Mouse (Mus musculus): ENCODE data around the gene Zfp207. TPM values are rescaled to one million over a fixed set of nuclear protein-coding genes. Genes with fewer than 3 reads are reported as not detected.
A peak's percentile ranks its signal among the peaks of the same experiment; 100 is the strongest.

Gene Zfp207
- polyA plus RNA-seq (2011; ENCODE audit: insufficient read depth, insufficient read length, low read depth, missing spikeins): 344 and 357 TPM in 2 replicates

GRCm38 (mm10) chr11:80383019-80383625 is at the start of gene Zfp207:
TSS of gene Zfp207 (plus strand) at chr11:80383279.
- TF ChIP-seq EP300 (IDR thresholded peaks at IDR 0.05; ENCODE audit: insufficient read depth, low read depth, low read length): peak; percentile 48; the same call in 1 of the 2 replicates
- TF ChIP-seq POLR2A (IDR thresholded peaks at IDR 0.05; ENCODE audit: insufficient read depth, low read length): peak; percentile 91
- TF ChIP-seq CTCF (IDR thresholded peaks at IDR 0.05; ENCODE audit: low read depth, low read length): no peak
- Histone ChIP-seq H3K27ac (ENCODE audit: insufficient read depth, low read length) (peak within 1 kb of the TSS; percentile 46), H3K27me3 (ENCODE audit: control insufficient read depth, insufficient read depth, low read length, poor library complexity, severe bottlenecking) (no peaks in the 10 kb centered on the region), H3K4me1 (ENCODE audit: control insufficient read depth, insufficient read depth, low read length) (peaks cover 2% of the 10 kb centered on the region), H3K9me3 (replicated peaks; ENCODE audit: control insufficient read depth, insufficient read depth, low read length, poor library complexity, severe bottlenecking) (no peaks in the 10 kb centered on the region), H3K36me3 (ENCODE audit: control insufficient read depth, insufficient read depth, low read length, poor library complexity, severe bottlenecking) (peaks cover 36% of the 10 kb centered on the region), H3K4me3 (ENCODE audit: low read depth, low read length) (peak within 1 kb of the TSS; percentile 95), H3K9ac (ENCODE audit: low read depth, poor library complexity, severe bottlenecking) (peak within 1 kb of the TSS; percentile 97)

GRCm38 (mm10) chr11:80335609-80336350 is 47.3 kb upstream of the Zfp207 start:
- no peak overlapping the region for H3K9ac ChIP-seq (ENCODE audit: low read depth, poor library complexity, severe bottlenecking)
- H3K27me3 ChIP-seq (ENCODE audit: control insufficient read depth, insufficient read depth, low read length, poor library complexity, severe bottlenecking): no peaks in the 10 kb centered on the region
- H3K36me3 ChIP-seq (ENCODE audit: control insufficient read depth, insufficient read depth, low read length, poor library complexity, severe bottlenecking): no peaks in the 10 kb centered on the region
- no peak overlapping the region for H3K27ac ChIP-seq (ENCODE audit: insufficient read depth, low read length)
- TF ChIP-seq POLR2A (IDR thresholded peaks at IDR 0.05; ENCODE audit: insufficient read depth, low read length) (no peak), EP300 (IDR thresholded peaks at IDR 0.05; ENCODE audit: insufficient read depth, low read depth, low read length) (peak; percentile 86)
- H3K9me3 ChIP-seq (replicated peaks; ENCODE audit: control insufficient read depth, insufficient read depth, low read length, poor library complexity, severe bottlenecking): no peaks in the 10 kb centered on the region
- no peak overlapping the region for H3K4me3 ChIP-seq (ENCODE audit: low read depth, low read length)
- no peaks in the 10 kb centered on the region for H3K4me1 ChIP-seq (ENCODE audit: control insufficient read depth, insufficient read depth, low read length)

- Histone ChIP-seq H3K27me3 (ENCODE audit: control insufficient read depth, insufficient read depth, low read length, poor library complexity, severe bottlenecking) (no peaks in the 10 kb centered on the region), H3K9ac (ENCODE audit: low read depth, poor library complexity, severe bottlenecking) (no peak overlapping the region), H3K9me3 (replicated peaks; ENCODE audit: control insufficient read depth, insufficient read depth, low read length, poor library complexity, severe bottlenecking) (no peaks in the 10 kb centered on the region), H3K4me3 (ENCODE audit: low read depth, low read length) (no peak overlapping the region), H3K36me3 (ENCODE audit: control insufficient read depth, insufficient read depth, low read length, poor library complexity, severe bottlenecking) (no peaks in the 10 kb centered on the region), H3K27ac (ENCODE audit: insufficient read depth, low read length) (no peak overlapping the region), H3K4me1 (ENCODE audit: control insufficient read depth, insufficient read depth, low read length) (no peaks in the 10 kb centered on the region)
- no peak for TF ChIP-seq EP300 (IDR thresholded peaks at IDR 0.05; ENCODE audit: insufficient read depth, low read depth, low read length)
- TF ChIP-seq POLR2A (IDR thresholded peaks at IDR 0.05; ENCODE audit: insufficient read depth, low read length): no peak
- no peak for TF ChIP-seq CTCF (IDR thresholded peaks at IDR 0.05; ENCODE audit: low read depth, low read length)
These were observed 46.7 kb upstream of the Zfp207 start for GRCm38 (mm10) chr11:80336351-80336730.

- peaks cover 2% of the 10 kb centered on the region; the same call in 1 of the 2 replicates for H3K27me3 ChIP-seq (ENCODE audit: control insufficient read depth, insufficient read depth, low read length, poor library complexity, severe bottlenecking)
- no peaks in the 10 kb centered on the region for H3K9me3 ChIP-seq (replicated peaks; ENCODE audit: control insufficient read depth, insufficient read depth, low read length, poor library complexity, severe bottlenecking)
- H3K9ac ChIP-seq (ENCODE audit: low read depth, poor library complexity, severe bottlenecking): no peak overlapping the region
- H3K4me3 ChIP-seq (ENCODE audit: low read depth, low read length): no peak overlapping the region
- H3K4me1 ChIP-seq (ENCODE audit: control insufficient read depth, insufficient read depth, low read length): no peaks in the 10 kb centered on the region
- no peaks in the 10 kb centered on the region for H3K36me3 ChIP-seq (ENCODE audit: control insufficient read depth, insufficient read depth, low read length, poor library complexity, severe bottlenecking)
- no peak overlapping the region for H3K27ac ChIP-seq (ENCODE audit: insufficient read depth, low read length)
- TF ChIP-seq CTCF (IDR thresholded peaks at IDR 0.05; ENCODE audit: low read depth, low read length): no peak
These were observed 40.6 kb upstream of the Zfp207 start for GRCm38 (mm10) chr11:80342482-80342881.

- H3K9ac ChIP-seq (ENCODE audit: low read depth, poor library complexity, severe bottlenecking): no peak overlapping the region
- H3K27ac ChIP-seq (ENCODE audit: insufficient read depth, low read length): no peak overlapping the region
- no peaks in the 10 kb centered on the region for H3K36me3 ChIP-seq (ENCODE audit: control insufficient read depth, insufficient read depth, low read length, poor library complexity, severe bottlenecking)
- TF ChIP-seq CTCF (IDR thresholded peaks at IDR 0.05; ENCODE audit: low read depth, low read length): peak; percentile 89
- no peak for TF ChIP-seq EP300 (IDR thresholded peaks at IDR 0.05; ENCODE audit: insufficient read depth, low read depth, low read length)
- no peaks in the 10 kb centered on the region for H3K9me3 ChIP-seq (replicated peaks; ENCODE audit: control insufficient read depth, insufficient read depth, low read length, poor library complexity, severe bottlenecking)
- H3K4me3 ChIP-seq (ENCODE audit: low read depth, low read length): no peak overlapping the region
- H3K27me3 ChIP-seq (ENCODE audit: control insufficient read depth, insufficient read depth, low read length, poor library complexity, severe bottlenecking): no peaks in the 10 kb centered on the region
- H3K4me1 ChIP-seq (ENCODE audit: control insufficient read depth, insufficient read depth, low read length): no peaks in the 10 kb centered on the region
These were observed 31.1 kb upstream of the Zfp207 start for GRCm38 (mm10) chr11:80351832-80352430.

GRCm38 (mm10) chr11:80354832-80355231 is 28.2 kb upstream of the Zfp207 start:
- no peak overlapping the region for H3K4me3 ChIP-seq (ENCODE audit: low read depth, low read length)
- TF ChIP-seq EP300 (IDR thresholded peaks at IDR 0.05; ENCODE audit: insufficient read depth, low read depth, low read length) (no peak), CTCF (IDR thresholded peaks at IDR 0.05; ENCODE audit: low read depth, low read length) (peak; percentile 36), POLR2A (IDR thresholded peaks at IDR 0.05; ENCODE audit: insufficient read depth, low read length) (no peak)

More at GRCm38 (mm10) chr11:80354832-80355231, 28.2 kb upstream of the Zfp207 start:
- Histone ChIP-seq H3K27ac (ENCODE audit: insufficient read depth, low read length) (no peak overlapping the region), H3K27me3 (ENCODE audit: control insufficient read depth, insufficient read depth, low read length, poor library complexity, severe bottlenecking) (no peaks in the 10 kb centered on the region), H3K9ac (ENCODE audit: low read depth, poor library complexity, severe bottlenecking) (no peak overlapping the region), H3K9me3 (replicated peaks; ENCODE audit: control insufficient read depth, insufficient read depth, low read length, poor library complexity, severe bottlenecking) (no peaks in the 10 kb centered on the region), H3K36me3 (ENCODE audit: control insufficient read depth, insufficient read depth, low read length, poor library complexity, severe bottlenecking) (no peaks in the 10 kb centered on the region), H3K4me1 (ENCODE audit: control insufficient read depth, insufficient read depth, low read length) (no peaks in the 10 kb centered on the region)
